Mouse (Mus musculus): ENCODE data around the gene Cit. TPM values are rescaled to one million over a fixed set of nuclear protein-coding genes. Genes with fewer than 3 reads are reported as not detected.

Cit gene
- polyA plus RNA-seq, 1 experiment from 2014 or later, result 29.3 TPM

DNA sequence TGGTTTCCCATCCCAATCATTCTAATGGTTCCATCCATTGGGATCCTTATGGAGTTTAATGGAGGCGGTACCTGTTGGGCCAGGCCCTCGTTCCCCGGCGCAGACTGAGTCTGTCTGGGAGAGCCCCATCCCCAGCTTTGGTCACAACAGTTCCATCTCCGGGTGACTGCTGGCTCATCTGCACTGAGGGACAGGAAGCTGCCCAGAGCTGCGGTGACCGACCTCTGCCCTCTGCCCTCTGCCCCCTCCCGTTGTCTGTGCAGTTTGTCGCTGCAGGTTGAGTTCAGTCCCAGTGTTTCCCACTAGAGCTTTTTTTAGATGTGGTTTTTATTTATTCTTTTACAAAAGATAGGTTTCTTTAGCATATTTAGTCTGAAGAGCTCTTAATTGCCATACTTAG lies 76.9 kb downstream of the Cit start:
- H3K9ac ChIP-seq, result no peak overlapping the region
- H3K4me2 ChIP-seq, result no peak overlapping the region
- H3K27me3 ChIP-seq (replicated peaks), result no peaks in the 10 kb centered on the region
- peaks cover 4% of the 10 kb centered on the region; the same call in 1 of the 2 replicates for H3K36me3 ChIP-seq
- ATAC-seq (ENCODE audit: insufficient read depth, low FRiP score, low read depth), result no peak
- H3K27ac ChIP-seq, result no peak overlapping the region
- no peak overlapping the region for H3K4me3 ChIP-seq (replicated peaks)
- H3K9me3 ChIP-seq, result no peaks in the 10 kb centered on the region
- 65% methylated on average over 9 of the region's 9 CpGs for WGBS
- no peaks in the 10 kb centered on the region for H3K4me1 ChIP-seq

DNA sequence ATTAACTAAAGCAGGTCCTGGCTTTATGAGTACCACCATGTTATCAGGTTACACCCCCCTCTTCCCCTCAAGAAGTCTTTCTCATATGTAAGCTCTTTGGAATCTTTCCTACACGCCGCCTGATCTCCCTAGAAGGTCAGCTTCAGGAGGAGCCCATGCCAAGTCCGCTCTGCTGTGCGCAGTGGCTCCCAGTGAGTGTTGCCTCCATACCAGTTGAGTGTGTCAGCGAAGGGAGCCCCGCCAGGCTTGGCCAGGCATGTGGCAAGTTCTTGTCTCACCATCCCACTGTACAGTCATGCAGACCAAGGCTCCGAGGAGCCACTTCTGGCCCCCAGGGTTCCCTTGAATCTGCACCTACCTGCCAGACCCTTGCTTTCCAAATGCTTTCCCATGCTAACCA lies 79.9 kb downstream of the Cit start:
- Histone ChIP-seq H3K36me3 (peaks cover 16% of the 10 kb centered on the region), H3K4me1 (no peaks in the 10 kb centered on the region), H3K27me3 (replicated peaks) (no peaks in the 10 kb centered on the region), H3K27ac (no peak overlapping the region), H3K9me3 (no peaks in the 10 kb centered on the region), H3K4me2 (no peak overlapping the region), H3K9ac (no peak overlapping the region), H3K4me3 (replicated peaks) (no peak overlapping the region)
- 86% methylated on average over 7 of the region's 7 CpGs for WGBS
- no peak for ATAC-seq (ENCODE audit: insufficient read depth, low FRiP score, low read depth)

DNA sequence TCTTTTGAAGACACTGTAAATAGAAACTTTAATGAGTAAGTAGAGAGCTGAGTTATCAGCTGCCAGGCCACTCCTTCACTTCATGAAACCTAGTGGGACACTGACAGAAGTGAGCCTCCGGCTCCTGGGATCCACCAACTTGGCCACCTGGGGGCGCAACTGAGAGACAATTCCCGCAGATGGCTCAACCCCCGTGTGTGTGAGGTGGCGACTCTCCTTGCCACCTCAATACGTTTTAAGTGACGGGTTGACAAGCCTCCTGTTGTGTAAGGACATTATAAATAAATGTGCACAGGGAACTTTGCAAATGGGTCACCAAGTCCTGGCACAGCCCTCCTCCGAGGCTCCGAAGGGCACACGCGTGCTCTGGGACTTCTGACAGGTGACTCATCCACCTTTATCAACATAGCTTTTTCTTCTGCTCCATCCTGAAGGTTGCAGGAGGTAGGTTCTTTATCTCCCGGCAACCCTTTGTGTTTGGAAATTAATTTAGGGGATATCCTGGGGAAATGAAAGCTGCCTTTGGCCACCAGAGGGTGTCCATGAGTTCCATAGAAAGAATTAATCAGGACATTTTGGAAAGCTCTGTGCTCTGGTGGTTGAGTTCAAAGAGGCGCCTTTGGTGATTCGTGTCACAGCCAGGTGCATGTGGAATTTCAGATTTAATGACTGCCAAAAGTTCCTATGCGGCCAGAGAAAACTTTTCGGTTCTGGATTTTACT lies 83.9 kb downstream of the Cit start:
- WGBS, result 83% methylated on average over 16 of the region's 16 CpGs
- Histone ChIP-seq H3K36me3 (peaks cover 23% of the 10 kb centered on the region), H3K27me3 (replicated peaks) (no peaks in the 10 kb centered on the region), H3K4me3 (replicated peaks) (no peak overlapping the region), H3K4me2 (no peak overlapping the region), H3K27ac (no peak overlapping the region), H3K4me1 (no peaks in the 10 kb centered on the region), H3K9ac (no peak overlapping the region), H3K9me3 (no peaks in the 10 kb centered on the region)
- ATAC-seq (ENCODE audit: insufficient read depth, low FRiP score, low read depth), result no peak

- Histone ChIP-seq H3K27me3 (replicated peaks) (no peaks in the 10 kb centered on the region), H3K36me3 (peaks cover 19% of the 10 kb centered on the region; the same call in 1 of the 2 replicates), H3K4me1 (no peaks in the 10 kb centered on the region), H3K4me2 (no peak overlapping the region), H3K4me3 (replicated peaks) (no peak overlapping the region), H3K9me3 (no peaks in the 10 kb centered on the region), H3K27ac (no peak overlapping the region), H3K9ac (no peak overlapping the region)
- WGBS, result 92% methylated on average over 11 of the region's 11 CpGs
- no peak for ATAC-seq (ENCODE audit: insufficient read depth, low FRiP score, low read depth)
Observed at GRCm38 (mm10) chr5:115932325-115932724, 87.2 kb downstream of the Cit start.

GRCm38 (mm10) chr5:115936851-115937250 lies 91.8 kb downstream of the Cit start:
- no peak overlapping the region for H3K27ac ChIP-seq
- no peak for ATAC-seq (ENCODE audit: insufficient read depth, low FRiP score, low read depth)
- no peak overlapping the region for H3K4me3 ChIP-seq (replicated peaks)
- H3K36me3 ChIP-seq, result peaks cover 4% of the 10 kb centered on the region; the same call in 1 of the 2 replicates
- WGBS, result 73% methylated on average over 15 of the region's 15 CpGs
- no peaks in the 10 kb centered on the region for H3K9me3 ChIP-seq
- H3K4me2 ChIP-seq, result no peak overlapping the region
- H3K27me3 ChIP-seq (replicated peaks), result no peaks in the 10 kb centered on the region
- H3K4me1 ChIP-seq, result no peaks in the 10 kb centered on the region
- H3K9ac ChIP-seq, result no peak overlapping the region

GRCm38 (mm10) chr5:115937566-115937965 lies 92.5 kb downstream of the Cit start:
- H3K27ac ChIP-seq, result no peak overlapping the region
- no peaks in the 10 kb centered on the region for H3K9me3 ChIP-seq
- no peak overlapping the region for H3K4me3 ChIP-seq (replicated peaks)
- H3K4me2 ChIP-seq, result no peak overlapping the region
- H3K4me1 ChIP-seq, result no peaks in the 10 kb centered on the region
- H3K36me3 ChIP-seq, result peaks cover 7% of the 10 kb centered on the region; the same call in 1 of the 2 replicates
- no peaks in the 10 kb centered on the region for H3K27me3 ChIP-seq (replicated peaks)
- no peak for ATAC-seq (ENCODE audit: insufficient read depth, low FRiP score, low read depth)
- H3K9ac ChIP-seq, result no peak overlapping the region
- WGBS, result 91% methylated on average over 6 of the region's 6 CpGs

- H3K27me3 ChIP-seq (replicated peaks), result no peaks in the 10 kb centered on the region
- H3K27ac ChIP-seq, result no peak overlapping the region
- no peaks in the 10 kb centered on the region for H3K4me1 ChIP-seq
- 93% methylated on average over 13 of the region's 13 CpGs for WGBS
- no peaks in the 10 kb centered on the region for H3K9me3 ChIP-seq
- H3K4me2 ChIP-seq, result no peak overlapping the region
- H3K9ac ChIP-seq, result no peak overlapping the region
- no peak for ATAC-seq (ENCODE audit: insufficient read depth, low FRiP score, low read depth)
- peaks cover 7% of the 10 kb centered on the region; the same call in 1 of the 2 replicates for H3K36me3 ChIP-seq
- no peak overlapping the region for H3K4me3 ChIP-seq (replicated peaks)
Observed at GRCm38 (mm10) chr5:115938999-115939398, 93.9 kb downstream of the Cit start.

DNA sequence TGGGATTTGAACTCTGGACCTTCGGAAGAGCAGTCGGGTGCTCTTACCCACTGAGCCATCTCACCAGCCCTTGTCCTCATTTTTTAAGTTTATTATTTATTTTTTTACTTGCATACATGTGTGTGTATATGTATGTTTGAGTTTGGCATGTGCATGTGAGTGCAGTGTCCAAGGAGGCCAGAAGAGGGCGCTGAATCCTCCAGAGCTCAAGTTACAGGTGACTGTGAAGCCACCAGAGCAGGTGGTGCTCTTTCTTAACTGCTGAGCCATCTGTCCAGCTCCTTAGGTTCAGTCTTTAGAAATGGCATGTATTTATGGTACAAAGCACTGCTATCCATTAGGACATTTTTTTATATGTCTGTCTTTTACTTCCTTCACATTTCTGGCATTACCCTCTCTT lies 97.3 kb downstream of the Cit start:
- WGBS, result 82% methylated on average over 3 of the region's 3 CpGs
- Histone ChIP-seq H3K36me3 (peaks cover 7% of the 10 kb centered on the region; the same call in 1 of the 2 replicates), H3K4me1 (no peaks in the 10 kb centered on the region), H3K27me3 (replicated peaks) (no peaks in the 10 kb centered on the region), H3K4me3 (replicated peaks) (no peak overlapping the region), H3K27ac (no peak overlapping the region), H3K9ac (no peak overlapping the region), H3K9me3 (no peaks in the 10 kb centered on the region), H3K4me2 (no peak overlapping the region)
- ATAC-seq (ENCODE audit: insufficient read depth, low FRiP score, low read depth), result no peak

DNA sequence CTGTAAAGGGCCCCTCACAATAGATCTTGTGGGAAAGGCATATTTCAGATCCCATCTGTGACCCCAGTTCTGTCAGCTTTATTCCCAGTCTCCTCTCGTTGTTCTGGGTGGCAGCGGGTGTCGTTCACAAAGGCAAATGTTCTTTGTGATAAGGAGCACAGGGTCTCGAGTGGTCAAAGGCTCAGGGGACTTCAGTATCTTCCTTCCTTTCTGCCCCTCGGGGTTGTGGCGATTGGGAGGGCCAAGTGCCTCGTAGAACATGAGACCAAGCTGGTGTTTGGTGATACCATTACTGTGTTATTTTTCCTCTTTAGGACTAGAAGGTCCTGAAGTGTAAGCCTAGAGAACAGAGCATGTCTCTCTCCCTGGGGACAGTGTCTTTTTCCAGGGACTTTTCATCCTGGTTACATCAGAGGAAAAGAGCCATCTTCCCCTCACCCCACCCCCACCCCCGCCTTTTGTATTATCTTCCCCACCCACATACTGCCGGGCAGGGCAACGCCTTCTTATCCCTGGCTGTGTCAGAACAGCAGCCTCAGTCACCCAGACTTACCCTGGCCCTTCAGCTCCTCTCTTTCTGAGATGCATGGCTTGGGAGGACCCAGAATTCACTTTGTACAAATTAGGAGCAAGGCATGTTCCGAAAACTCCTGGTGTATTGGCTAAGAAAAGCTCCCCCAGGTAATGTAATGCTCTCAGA lies 99.9 kb downstream of the Cit start:
- Histone ChIP-seq H3K9ac (no peak overlapping the region), H3K36me3 (peaks cover 17% of the 10 kb centered on the region; the same call in 1 of the 2 replicates), H3K4me2 (no peak overlapping the region), H3K9me3 (no peaks in the 10 kb centered on the region), H3K4me3 (replicated peaks) (no peak overlapping the region), H3K4me1 (no peaks in the 10 kb centered on the region), H3K27ac (no peak overlapping the region), H3K27me3 (replicated peaks) (no peaks in the 10 kb centered on the region)
- 67% methylated on average over 11 of the region's 11 CpGs for WGBS
- peak; percentile 80; the same call in 1 of the 2 replicates for ATAC-seq (ENCODE audit: insufficient read depth, low FRiP score, low read depth)

GRCm38 (mm10) chr5:115947622-115948353 lies 102.7 kb downstream of the Cit start:
- no peaks in the 10 kb centered on the region for H3K9me3 ChIP-seq
- H3K4me2 ChIP-seq, result no peak overlapping the region
- H3K4me1 ChIP-seq, result no peaks in the 10 kb centered on the region
- H3K4me3 ChIP-seq (replicated peaks), result no peak overlapping the region
- H3K9ac ChIP-seq, result no peak overlapping the region
- H3K27me3 ChIP-seq (replicated peaks), result no peaks in the 10 kb centered on the region
- 88% methylated on average over 15 of the region's 15 CpGs for WGBS
- H3K27ac ChIP-seq, result no peak overlapping the region
- peaks cover 24% of the 10 kb centered on the region; the same call in 1 of the 2 replicates for H3K36me3 ChIP-seq
- peak; percentile 76; the same call in 1 of the 2 replicates for ATAC-seq (ENCODE audit: insufficient read depth, low FRiP score, low read depth)

DNA sequence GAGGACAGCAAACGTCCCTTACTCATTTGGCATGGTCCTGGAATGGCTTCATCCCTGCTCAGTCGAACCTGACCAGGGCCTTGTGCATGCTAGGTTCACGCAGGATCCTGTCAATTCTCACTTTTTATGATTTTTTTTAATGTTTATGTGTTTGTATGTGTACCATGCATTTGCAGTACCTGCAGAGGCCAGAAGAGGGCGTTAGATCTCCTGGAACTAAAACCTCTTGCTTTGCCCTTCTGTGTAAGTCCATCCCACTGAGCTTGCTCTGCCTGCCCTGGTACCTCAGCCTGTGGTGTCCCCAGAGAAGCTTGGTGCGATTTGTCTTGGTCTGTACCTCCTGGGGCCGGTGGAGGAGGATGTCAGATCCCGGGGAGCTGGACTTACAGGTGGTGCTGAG lies 105.9 kb downstream of the Cit start:
- ATAC-seq (ENCODE audit: insufficient read depth, low FRiP score, low read depth), result no peak
- Histone ChIP-seq H3K27me3 (replicated peaks) (no peaks in the 10 kb centered on the region), H3K9ac (no peak overlapping the region), H3K4me2 (no peak overlapping the region), H3K36me3 (peaks cover 40% of the 10 kb centered on the region), H3K27ac (no peak overlapping the region), H3K9me3 (no peaks in the 10 kb centered on the region), H3K4me1 (no peaks in the 10 kb centered on the region), H3K4me3 (replicated peaks) (no peak overlapping the region)
- 86% methylated on average over 7 of the region's 7 CpGs for WGBS

- Histone ChIP-seq H3K27ac (no peak overlapping the region), H3K4me2 (no peak overlapping the region), H3K4me3 (replicated peaks) (no peak overlapping the region), H3K9ac (no peak overlapping the region), H3K36me3 (peaks cover 44% of the 10 kb centered on the region), H3K27me3 (replicated peaks) (no peaks in the 10 kb centered on the region), H3K4me1 (no peaks in the 10 kb centered on the region), H3K9me3 (no peaks in the 10 kb centered on the region)
- WGBS, result 96% methylated on average over 6 of the region's 6 CpGs
- ATAC-seq (ENCODE audit: insufficient read depth, low FRiP score, low read depth), result no peak
Observed at GRCm38 (mm10) chr5:115953173-115953572, 108.1 kb downstream of the Cit start.

All from stomach, embryonic 15.5 days (tissue).